ENCODE assay signal across 13 mouse cellular contexts in the genomic region with DNA sequence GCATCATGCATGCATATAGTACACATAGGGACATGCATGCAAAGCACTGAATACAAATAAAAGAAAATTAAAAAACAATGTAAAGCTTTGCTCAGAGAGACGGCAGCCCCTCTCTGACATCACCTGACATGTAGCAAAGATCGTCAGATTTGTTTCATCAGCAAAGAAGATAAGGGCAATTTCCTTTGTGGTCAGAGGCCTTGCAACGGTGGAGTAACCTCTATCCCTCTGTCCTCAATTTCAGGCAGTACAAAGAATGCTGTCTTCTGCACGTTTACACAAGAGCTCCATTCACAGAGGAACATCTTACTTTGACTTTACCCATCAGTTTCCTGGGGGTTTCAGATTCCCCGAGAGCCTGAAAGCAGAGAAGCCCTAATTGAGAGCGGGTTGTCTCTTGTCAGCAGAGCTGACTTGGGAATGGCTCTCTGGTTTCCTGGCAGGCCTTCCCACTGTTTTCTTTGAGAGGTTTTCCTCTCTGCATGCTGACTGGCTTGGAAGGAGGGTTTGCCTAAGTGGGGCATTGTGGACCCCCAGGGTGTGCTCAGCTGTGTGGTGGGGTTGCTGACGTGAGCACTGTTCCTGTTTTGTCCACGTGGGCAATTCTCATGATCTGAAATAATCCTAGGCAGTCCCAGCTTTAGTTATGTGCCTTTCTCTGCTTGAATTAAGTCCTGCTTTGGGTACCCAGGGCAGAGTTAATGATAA.
DNase-seq lines count a peak whose midpoint lies in the region; ATAC-seq lines count a peak whose summit lies in the region.
"Had no signal": no experiment of that assay in that cellular context is flagged by ENCODE, and none has a peak within 500 bp of the region (broad histone marks: within the 10 kb centered on the region; RNA-seq: fewer than 3 reads in every experiment).

No protein-coding gene starts in this region.

- peak; percentile 3 to 7 for DNase-seq in cerebellum, adult 18-20 months
- no peak for DNase-seq in cerebellum, adult 8-10 months
- peak; percentile 13 for DNase-seq in midbrain, embryonic 10.5 days (ENCODE audit: low spot score)
- no peak for DNase-seq in midbrain, embryonic 11.5 days (ENCODE audit: low spot score, missing footprints)
- peak; percentile 26 for DNase-seq in retina, embryonic 14.5 days (ENCODE audit: low spot score)
- no peak for DNase-seq in spleen, adult 12 weeks (ENCODE audit: low spot score)
- DNase-seq in heart, embryonic 10.5 days (ENCODE audit: low spot score) = no peak
- DNase-seq: adrenal gland, postnatal 36 days; gastrocnemius, postnatal 36 days; heart, postnatal 14 days; kidney, postnatal 36 days; thymus, postnatal 36 days had no signal

- ATAC-seq in midbrain, embryonic 11.5 days (ENCODE audit: low FRiP score) = no peak
- ATAC-seq in hindbrain, embryonic 13.5 days (ENCODE audit: low FRiP score) = no peak

- H3K9ac ChIP-seq in midbrain, embryonic 11.5 days (ENCODE audit: low read length) = no peak overlapping the region
- H3K9ac ChIP-seq in hindbrain, embryonic 13.5 days = no peak overlapping the region

- H3K4me2 ChIP-seq in midbrain, embryonic 11.5 days = no peak overlapping the region
- no peak overlapping the region for H3K4me2 ChIP-seq in hindbrain, embryonic 13.5 days

- 36% methylated on average over 8 of the region's 8 CpGs for WGBS in midbrain, embryonic 10.5 days
- 38% methylated on average over 8 of the region's 8 CpGs for WGBS in midbrain, embryonic 11.5 days
- 36% methylated on average over 8 of the region's 8 CpGs for WGBS in hindbrain, embryonic 13.5 days
- WGBS in heart, embryonic 10.5 days = 39% methylated on average over 8 of the region's 8 CpGs

- H3K4me3 ChIP-seq in midbrain, embryonic 10.5 days = no peak overlapping the region
- no peak overlapping the region for H3K4me3 ChIP-seq in midbrain, embryonic 11.5 days (ENCODE audit: low read depth, low read length)
- H3K4me3 ChIP-seq in hindbrain, embryonic 13.5 days = no peak overlapping the region
- H3K4me3 ChIP-seq in heart, embryonic 10.5 days = no peak overlapping the region

- H3K36me3 ChIP-seq in midbrain, embryonic 10.5 days = peaks cover 22% of the 10 kb centered on the region
- H3K36me3 ChIP-seq in midbrain, embryonic 11.5 days (ENCODE audit: control insufficient read depth, insufficient read depth, low read length) = peaks cover 3% of the 10 kb centered on the region; the same call in 1 of the 2 replicates
- no peaks in the 10 kb centered on the region; the same call in 1 of the 2 replicates for H3K36me3 ChIP-seq in hindbrain, embryonic 13.5 days
- peaks cover 57% of the 10 kb centered on the region for H3K36me3 ChIP-seq in heart, embryonic 10.5 days

- no peak overlapping the region for H3K27ac ChIP-seq in midbrain, embryonic 10.5 days (replicated peaks)
- no peak overlapping the region for H3K27ac ChIP-seq in midbrain, embryonic 11.5 days (ENCODE audit: low read depth, low read length)
- H3K27ac ChIP-seq in hindbrain, embryonic 13.5 days = peak overlapping the region; percentile 55; the same call in 1 of the 2 replicates
- H3K27ac ChIP-seq in heart, embryonic 10.5 days = no peak overlapping the region; the same call in 1 of the 2 replicates

- no peaks in the 10 kb centered on the region for H3K27me3 ChIP-seq in midbrain, embryonic 10.5 days (ENCODE audit: low read depth, poor library complexity, severe bottlenecking)
- no peaks in the 10 kb centered on the region for H3K27me3 ChIP-seq in midbrain, embryonic 11.5 days (ENCODE audit: control insufficient read depth, insufficient read depth, low read length)
- H3K27me3 ChIP-seq in hindbrain, embryonic 13.5 days = no peaks in the 10 kb centered on the region
- no peaks in the 10 kb centered on the region for H3K27me3 ChIP-seq in heart, embryonic 10.5 days (ENCODE audit: insufficient read depth, poor library complexity, severe bottlenecking)

- H3K9me3 ChIP-seq in midbrain, embryonic 10.5 days (replicated peaks) = no peaks in the 10 kb centered on the region
- no peaks in the 10 kb centered on the region for H3K9me3 ChIP-seq in midbrain, embryonic 11.5 days (ENCODE audit: control insufficient read depth, low read length)
- H3K9me3 ChIP-seq in hindbrain, embryonic 13.5 days = no peaks in the 10 kb centered on the region
- H3K9me3 ChIP-seq in heart, embryonic 10.5 days = no peaks in the 10 kb centered on the region

- H3K4me1 ChIP-seq in midbrain, embryonic 10.5 days = peaks cover 12% of the 10 kb centered on the region
- H3K4me1 ChIP-seq in midbrain, embryonic 11.5 days (ENCODE audit: control insufficient read depth, insufficient read depth, low read length) = no peaks in the 10 kb centered on the region
- H3K4me1 ChIP-seq in hindbrain, embryonic 13.5 days (replicated peaks) = peaks cover 7% of the 10 kb centered on the region
- 0 out of 2 replicates have a peak, but pooled peaks cover 6% of the 10 kb centered on the region for H3K4me1 ChIP-seq in heart, embryonic 10.5 days

Comparison
In these comparisons a context has a peak if more than half of its experiments do, and no peak if none do; other contexts are left out.
1. DNase-seq: peak in cerebellum, adult 18-20 months (2 of 2), midbrain, embryonic 10.5 days (single experiment) and retina, embryonic 14.5 days (single experiment); none in cerebellum, adult 8-10 months (single experiment), midbrain, embryonic 11.5 days (single experiment), spleen, adult 12 weeks (single experiment) and heart, embryonic 10.5 days (single experiment).